Mouse (Mus musculus) forebrain, embryonic 11.5 days (tissue): ENCODE measurements around the gene Magi2. TPM values are rescaled to one million over a fixed set of nuclear protein-coding genes. Genes with fewer than 3 reads are reported as not detected.

Source experiments
- ATAC-seq: fragments of 200-750 bp; cut with Nextera tagmentation; replicated peaks from 2 replicates; pipeline ENCODE4 v1.8.0; 2017; ENCODE audit warnings: moderate TSS enrichment; ENCODE audit not compliant: low FRiP score
- DNase-seq: peaks from one replicate; pipeline ENCODE4 v3.0.0-alpha.2; 2017; ENCODE audit warnings: low spot score
- H3K27ac ChIP-seq: fragments of 300-500 bp; sonication (generic); 2 replicates; pipeline ENCODE4 v1.5.1; 2014; ENCODE audit warnings: low read depth, low read length
- H3K27me3 ChIP-seq: fragments of 300-500 bp; sonication (generic); 2 replicates; pipeline ENCODE4 v1.6.1; 2014; ENCODE audit warnings: mild to moderate bottlenecking, low read length, mixed read lengths; ENCODE audit not compliant: control insufficient read depth, insufficient read depth
- H3K36me3 ChIP-seq: fragments of 300-500 bp; sonication (generic); 2 replicates; pipeline ENCODE4 v1.6.1; 2014; ENCODE audit warnings: mild to moderate bottlenecking, low read length, moderate library complexity, mixed read lengths; ENCODE audit not compliant: control insufficient read depth, insufficient read depth
- H3K4me1 ChIP-seq: fragments of 300-500 bp; sonication (generic); replicated peaks from 2 replicates; pipeline ENCODE4 v1.6.1; 2014; ENCODE audit warnings: low read length, mixed read lengths; ENCODE audit not compliant: control insufficient read depth, insufficient read depth
- H3K4me2 ChIP-seq: fragments of 300-500 bp; sonication (generic); 2 replicates; pipeline ENCODE4 v1.6.1; 2014; ENCODE audit warnings: low read depth, mild to moderate bottlenecking, low read length, moderate library complexity, mixed read lengths; ENCODE audit not compliant: severe bottlenecking
- H3K4me3 ChIP-seq: fragments of 300-500 bp; sonication (generic); 2 replicates; pipeline ENCODE4 v1.5.1; 2014; ENCODE audit warnings: low read depth, low read length
- H3K9ac ChIP-seq: fragments of 300-500 bp; sonication (generic); 2 replicates; pipeline ENCODE4 v1.6.1; 2014; ENCODE audit warnings: low read length
- H3K9me3 ChIP-seq: fragments of 300-500 bp; sonication (generic); 2 replicates; pipeline ENCODE4 v1.6.1; 2016; ENCODE audit warnings: low read length, mixed read lengths; ENCODE audit not compliant: control insufficient read depth
- WGBS: fragments of 180-500 bp; shearing (Covaris S2); extraction: QIAGEN DNeasy Blood & Tissue Kit; methylation state at CpG from one replicate; pipeline ENCODE4 v1.1.7; 2014; 5-methylcytosine and 5-hydroxymethylcytosine counted together
- polyA plus RNA-seq: library from polyadenylated mRNA; unstranded; fragments of >200 nt; fragmentation: Nextera tagmentation; extraction: Ambion mirVana; gene quantifications from 2 replicates; pipeline ENCODE4 v1.2.1, GENCODE M21; 2014

Magi2 gene
- polyA plus RNA-seq, 1 experiment from 2014 or later = 10.2 TPM

- Histone ChIP-seq H3K9me3 (no peaks in the 10 kb centered on the region), H3K4me1 (no peaks in the 10 kb centered on the region), H3K4me2 (no peak overlapping the region), H3K27ac (no peak overlapping the region), H3K4me3 (no peak overlapping the region), H3K36me3 (no peaks in the 10 kb centered on the region), H3K27me3 (no peaks in the 10 kb centered on the region), H3K9ac (no peak overlapping the region)
- ATAC-seq = no peak
- DNase-seq = no peak
- WGBS = 79% methylated on average over 3 of the region's 3 CpGs
These were observed 1371.4 kb downstream of the Magi2 start for GRCm38 (mm10) chr5:20598196-20598595.

- Histone ChIP-seq H3K9me3 (no peaks in the 10 kb centered on the region), H3K4me1 (0 out of 2 replicates have a peak, but pooled peaks cover 2% of the 10 kb centered on the region), H3K27ac (no peak overlapping the region), H3K36me3 (no peaks in the 10 kb centered on the region), H3K4me3 (no peak overlapping the region), H3K27me3 (no peaks in the 10 kb centered on the region), H3K4me2 (no peak overlapping the region), H3K9ac (no peak overlapping the region)
- WGBS = 32% methylated on average over 7 of the region's 7 CpGs
- DNase-seq (no peak), ATAC-seq (0 out of 2 replicates have a peak, but pooled peaks have one; percentile 44)
These were observed 1377.1 kb downstream of the Magi2 start for GRCm38 (mm10) chr5:20603756-20604469.

- DNase-seq (no peak), ATAC-seq (no peak)
- H3K4me2 ChIP-seq = no peak overlapping the region
- H3K4me1 ChIP-seq = 0 out of 2 replicates have a peak, but pooled peaks cover 2% of the 10 kb centered on the region
- no peaks in the 10 kb centered on the region for H3K9me3 ChIP-seq
- H3K9ac ChIP-seq = no peak overlapping the region
- no peaks in the 10 kb centered on the region for H3K36me3 ChIP-seq
- no peak overlapping the region for H3K27ac ChIP-seq
- H3K27me3 ChIP-seq = no peaks in the 10 kb centered on the region
- 91% methylated on average over 5 of the region's 5 CpGs for WGBS
- no peak overlapping the region for H3K4me3 ChIP-seq
These were observed 1379.7 kb downstream of the Magi2 start for GRCm38 (mm10) chr5:20606497-20606896.

GRCm38 (mm10) chr5:20607503-20607902, 1380.7 kb downstream of the Magi2 start:
- H3K4me1 ChIP-seq = 0 out of 2 replicates have a peak, but pooled peaks cover 2% of the 10 kb centered on the region
- no peak for DNase-seq
- no peak for ATAC-seq
- H3K4me2 ChIP-seq = no peak overlapping the region
- no peaks in the 10 kb centered on the region for H3K9me3 ChIP-seq
- H3K27ac ChIP-seq = no peak overlapping the region
- 85% methylated on average over 1 of the region's 1 CpGs for WGBS
- no peaks in the 10 kb centered on the region for H3K36me3 ChIP-seq
- H3K9ac ChIP-seq = no peak overlapping the region
- no peak overlapping the region for H3K4me3 ChIP-seq
- no peaks in the 10 kb centered on the region for H3K27me3 ChIP-seq

- Histone ChIP-seq H3K4me2 (no peak overlapping the region), H3K4me1 (no peaks in the 10 kb centered on the region), H3K36me3 (no peaks in the 10 kb centered on the region), H3K9ac (no peak overlapping the region), H3K27me3 (no peaks in the 10 kb centered on the region), H3K27ac (no peak overlapping the region), H3K9me3 (no peaks in the 10 kb centered on the region), H3K4me3 (no peak overlapping the region)
- DNase-seq (no peak), ATAC-seq (no peak; the same call in 1 of the 2 replicates)
- 87% methylated on average over 12 of the region's 12 CpGs for WGBS
These were observed 1382.5 kb downstream of the Magi2 start for GRCm38 (mm10) chr5:20609206-20609935.

- Histone ChIP-seq H3K27me3 (no peaks in the 10 kb centered on the region), H3K9me3 (no peaks in the 10 kb centered on the region), H3K4me3 (no peak overlapping the region), H3K9ac (no peak overlapping the region), H3K27ac (no peak overlapping the region), H3K4me2 (no peak overlapping the region), H3K36me3 (no peaks in the 10 kb centered on the region), H3K4me1 (no peaks in the 10 kb centered on the region)
- WGBS = 87% methylated on average over 2 of the region's 2 CpGs
- no peak for DNase-seq
- ATAC-seq = no peak
These were observed 1383.8 kb downstream of the Magi2 start for GRCm38 (mm10) chr5:20610640-20611039.

GRCm38 (mm10) chr5:20612616-20613015, 1385.8 kb downstream of the Magi2 start:
- ATAC-seq (no peak), DNase-seq (no peak)
- Histone ChIP-seq H3K9me3 (no peaks in the 10 kb centered on the region), H3K4me1 (no peaks in the 10 kb centered on the region), H3K4me2 (no peak overlapping the region), H3K27me3 (no peaks in the 10 kb centered on the region), H3K27ac (no peak overlapping the region), H3K9ac (no peak overlapping the region), H3K4me3 (no peak overlapping the region), H3K36me3 (no peaks in the 10 kb centered on the region)
- 93% methylated on average over 9 of the region's 9 CpGs for WGBS

GRCm38 (mm10) chr5:20614891-20615290, 1388.1 kb downstream of the Magi2 start:
- DNase-seq (no peak), ATAC-seq (no peak)
- 92% methylated on average over 4 of the region's 4 CpGs for WGBS
- no peak overlapping the region for H3K27ac ChIP-seq
- H3K4me1 ChIP-seq = no peaks in the 10 kb centered on the region
- no peaks in the 10 kb centered on the region for H3K36me3 ChIP-seq
- H3K9ac ChIP-seq = no peak overlapping the region
- H3K4me3 ChIP-seq = no peak overlapping the region
- H3K4me2 ChIP-seq = no peak overlapping the region
- H3K27me3 ChIP-seq = no peaks in the 10 kb centered on the region
- no peaks in the 10 kb centered on the region for H3K9me3 ChIP-seq
